Mouse (Mus musculus) small intestine, adult 2 months (tissue): Measurements from ENCODE around the gene Siva1.

ENCODE experiments used
- CTCF ChIP-seq: fragments of 200-500 bp; IDR thresholded peaks from 2 replicates; pipeline ENCODE4 v1.5.1; 2012; ENCODE audit warnings: low read depth, mild to moderate bottlenecking, control low read depth, inconsistent platforms, low read length, moderate library complexity, mixed read lengths; ENCODE audit not compliant: insufficient replicate concordance, insufficient read length; ENCODE audit errors: extremely low read depth
- POLR2A ChIP-seq: fragments of 200-500 bp; IDR thresholded peaks from 2 replicates; pipeline ENCODE4 v1.6.1; 2012; ENCODE audit warnings: low read depth, mild to moderate bottlenecking, control low read depth, inconsistent platforms, low read length, moderate library complexity

DNA sequence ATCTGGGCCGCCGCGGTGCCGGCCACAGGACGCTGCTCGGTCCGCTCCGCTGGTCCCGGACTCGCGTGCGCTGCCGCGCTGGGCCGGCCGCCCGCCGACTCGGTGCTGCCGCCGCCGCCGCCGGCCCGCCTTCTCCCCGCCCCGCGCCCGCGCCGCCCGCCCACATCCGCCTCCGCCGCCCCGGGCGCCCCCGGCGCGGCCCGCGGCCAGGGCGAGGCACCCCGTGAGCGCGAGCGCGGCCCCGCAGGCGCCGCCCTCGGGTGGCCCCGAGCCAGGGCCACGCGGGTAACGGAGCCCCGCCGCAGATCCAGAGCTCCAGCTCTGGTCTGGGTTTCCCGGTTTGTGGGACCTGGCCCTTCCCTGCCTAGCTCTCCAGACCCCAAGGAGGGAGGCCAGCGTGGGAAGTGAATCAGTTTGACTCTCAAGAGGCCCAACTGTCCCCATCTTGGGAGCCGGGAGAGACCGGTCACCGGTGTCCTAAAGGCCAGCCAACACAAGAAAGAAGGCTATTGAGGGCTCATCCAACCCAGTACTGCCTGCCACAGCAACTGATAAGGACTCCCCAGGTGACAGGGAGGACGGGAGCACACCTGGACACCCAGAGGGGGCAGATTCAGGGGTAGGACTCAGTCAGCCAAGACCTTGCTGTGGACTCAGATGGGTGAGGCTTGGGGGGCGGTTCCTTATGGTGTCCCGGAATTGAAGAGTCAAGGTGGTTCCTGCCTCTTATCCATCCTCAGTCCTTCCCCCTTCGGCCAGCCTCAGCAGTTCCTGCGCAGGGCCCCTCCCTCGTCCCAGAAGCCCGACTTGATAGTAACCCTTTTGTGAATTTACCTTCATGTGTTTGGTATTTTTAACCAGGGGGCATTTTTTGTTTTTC lies 29.9 kb downstream of the Siva1 start, which contains the start of gene Akt1:
- no peak for TF ChIP-seq CTCF
- no peak; the same call in 1 of the 2 replicates for TF ChIP-seq POLR2A
